In genomic region chr4:155170614-155171212, GRCm38 (mm10) we compare ENCODE assay signal across 16 mouse cellular contexts. TPM values are rescaled to one million over a fixed set of nuclear protein-coding genes. Genes with fewer than 3 reads are reported as not detected.
DNase-seq lines count a peak whose midpoint lies in the region; ATAC-seq and TF ChIP-seq lines count a peak whose summit lies in the region.
"Had no signal": no experiment of that assay in that cellular context is flagged by ENCODE, and none has a peak within 500 bp of the region (broad histone marks: within the 10 kb centered on the region; RNA-seq: fewer than 3 reads in every experiment).

No protein-coding gene starts in this region.

- no peak overlapping the region for H3K9ac ChIP-seq in heart, embryonic 15.5 days
- no peak overlapping the region for H3K9ac ChIP-seq in liver, embryonic 12.5 days
- no peak overlapping the region for H3K9ac ChIP-seq in embryonic facial prominence, embryonic 14.5 days (ENCODE audit: low read depth, low read length)
- H3K9ac ChIP-seq in forebrain, embryonic 13.5 days = no peak overlapping the region
- H3K9ac ChIP-seq: embryonic facial prominence, embryonic 12.5 days; neural tube, embryonic 12.5 days had no signal

- H3K27me3 ChIP-seq in heart, embryonic 15.5 days = no peaks in the 10 kb centered on the region
- H3K27me3 ChIP-seq in liver, embryonic 12.5 days (replicated peaks) = no peaks in the 10 kb centered on the region
- H3K27me3 ChIP-seq in embryonic facial prominence, embryonic 14.5 days (replicated peaks; ENCODE audit: control insufficient read depth, insufficient read depth, low read length) = no peaks in the 10 kb centered on the region
- H3K27me3 ChIP-seq in forebrain, embryonic 13.5 days = no peaks in the 10 kb centered on the region
- H3K27me3 ChIP-seq in cerebellum, adult 2 months (ENCODE audit: control insufficient read depth, insufficient read depth, low read length) = no peaks in the 10 kb centered on the region
- H3K27me3 ChIP-seq: embryonic facial prominence, embryonic 12.5 days; neural tube, embryonic 12.5 days; Patski had no signal

- no peak for TF ChIP-seq POLR2A in cerebellum, adult 2 months (IDR thresholded peaks at IDR 0.05; ENCODE audit: borderline replicate concordance, insufficient read depth, low read length)

- 0 out of 2 replicates have a peak overlapping the region, but pooled peaks have one; percentile 12 for H3K27ac ChIP-seq in heart, embryonic 15.5 days
- 0 out of 2 replicates have a peak overlapping the region, but pooled peaks have one; percentile 25 for H3K27ac ChIP-seq in liver, embryonic 12.5 days
- H3K27ac ChIP-seq in embryonic facial prominence, embryonic 14.5 days (replicated peaks; ENCODE audit: low read depth, low read length) = peak overlapping the region; percentile 49
- no peak overlapping the region for H3K27ac ChIP-seq in forebrain, embryonic 13.5 days
- no peak overlapping the region for H3K27ac ChIP-seq in cerebellum, adult 2 months (ENCODE audit: insufficient read depth, low read length)
- H3K27ac ChIP-seq: neural tube, embryonic 12.5 days had no signal

- no peaks in the 10 kb centered on the region for H3K36me3 ChIP-seq in heart, embryonic 15.5 days
- no peaks in the 10 kb centered on the region for H3K36me3 ChIP-seq in liver, embryonic 12.5 days
- H3K36me3 ChIP-seq in embryonic facial prominence, embryonic 14.5 days (ENCODE audit: control insufficient read depth, insufficient read depth, low read length) = no peaks in the 10 kb centered on the region
- H3K36me3 ChIP-seq in forebrain, embryonic 13.5 days (ENCODE audit: poor library complexity, severe bottlenecking) = no peaks in the 10 kb centered on the region
- H3K36me3 ChIP-seq: embryonic facial prominence, embryonic 12.5 days; neural tube, embryonic 12.5 days had no signal

- no peak for ATAC-seq in heart, embryonic 15.5 days (replicated peaks; ENCODE audit: insufficient number of reproducible peaks, insufficient read depth, low FRiP score, low read depth)
- no peak for ATAC-seq in liver, embryonic 12.5 days
- ATAC-seq in CD4-positive, CD25-positive, alpha-beta regulatory T cell, adult 4 months = peak; percentile 46
- ATAC-seq in embryonic facial prominence, embryonic 14.5 days (ENCODE audit: low read depth) = no peak
- ATAC-seq in forebrain, embryonic 13.5 days = no peak
- ATAC-seq: forebrain, embryonic 14.5 days; Patski had no signal

- 57% methylated on average over 8 of the region's 8 CpGs for WGBS in heart, embryonic 15.5 days
- 60% methylated on average over 8 of the region's 8 CpGs for WGBS in liver, embryonic 12.5 days (ENCODE audit: insufficient replicate concordance)
- 71% methylated on average over 8 of the region's 8 CpGs for WGBS in embryonic facial prominence, embryonic 14.5 days
- WGBS in forebrain, embryonic 13.5 days = 87% methylated on average over 8 of the region's 8 CpGs
- WGBS in cerebellum, adult 2 months = 36% methylated on average over 8 of the region's 8 CpGs

- no peak for DNase-seq in heart, adult 9 months (ENCODE audit: low spot score in 2 of 2)
- no peak for DNase-seq in liver
- DNase-seq in embryonic facial prominence, embryonic 14.5 days (ENCODE audit: low spot score) = no peak
- no peak for DNase-seq in cerebellum, adult 2 months
- DNase-seq: cerebellum, postnatal 14 days; thymus, adult 18-20 months had no signal

- no peak for TF ChIP-seq CTCF in cerebellum, adult 2 months (IDR thresholded peaks at IDR 0.05; ENCODE audit: borderline replicate concordance, insufficient read depth, low read depth, low read length)

- H3K9me3 ChIP-seq in heart, embryonic 15.5 days (replicated peaks) = no peaks in the 10 kb centered on the region
- H3K9me3 ChIP-seq in liver, embryonic 12.5 days (replicated peaks) = no peaks in the 10 kb centered on the region
- H3K9me3 ChIP-seq in embryonic facial prominence, embryonic 14.5 days (ENCODE audit: control insufficient read depth, low read length) = no peaks in the 10 kb centered on the region
- no peaks in the 10 kb centered on the region for H3K9me3 ChIP-seq in forebrain, embryonic 13.5 days (replicated peaks)
- H3K9me3 ChIP-seq: embryonic facial prominence, embryonic 12.5 days; neural tube, embryonic 12.5 days had no signal

- H3K4me2 ChIP-seq in heart, embryonic 15.5 days = peak overlapping the region; percentile 33; the same call in 1 of the 2 replicates
- H3K4me2 ChIP-seq in liver, embryonic 12.5 days = no peak overlapping the region
- H3K4me2 ChIP-seq in embryonic facial prominence, embryonic 14.5 days (ENCODE audit: low read depth, low read length) = no peak overlapping the region
- no peak overlapping the region for H3K4me2 ChIP-seq in forebrain, embryonic 13.5 days
- H3K4me2 ChIP-seq: embryonic facial prominence, embryonic 12.5 days; midbrain, embryonic 11.5 days; neural tube, embryonic 12.5 days had no signal

- H3K4me1 ChIP-seq in heart, embryonic 15.5 days (replicated peaks) = peaks cover 90% of the 10 kb centered on the region
- H3K4me1 ChIP-seq in liver, embryonic 12.5 days = peaks cover 58% of the 10 kb centered on the region
- peaks cover 69% of the 10 kb centered on the region for H3K4me1 ChIP-seq in embryonic facial prominence, embryonic 14.5 days (ENCODE audit: control insufficient read depth, insufficient read depth, low read length)
- H3K4me1 ChIP-seq in forebrain, embryonic 13.5 days = peaks cover 59% of the 10 kb centered on the region
- peaks cover 78% of the 10 kb centered on the region for H3K4me1 ChIP-seq in cerebellum, adult 2 months (ENCODE audit: control insufficient read depth, insufficient read depth, low read length)

- H3K4me3 ChIP-seq in heart, embryonic 15.5 days = no peak overlapping the region
- no peak overlapping the region for H3K4me3 ChIP-seq in liver, embryonic 12.5 days
- no peak overlapping the region for H3K4me3 ChIP-seq in embryonic facial prominence, embryonic 14.5 days (ENCODE audit: low read depth, low read length)
- H3K4me3 ChIP-seq in forebrain, embryonic 13.5 days = no peak overlapping the region
- H3K4me3 ChIP-seq in cerebellum, adult 2 months (replicated peaks; ENCODE audit: insufficient read depth, low read depth, low read length) = no peak overlapping the region
- H3K4me3 ChIP-seq: embryonic facial prominence, embryonic 12.5 days; layer of hippocampus, adult 2 months; neural tube, embryonic 12.5 days had no signal

RNA-seq across cellular contexts. Expression of gene Ski, which starts 51.7 kb away (rescaled TPM):
- polyA plus RNA-seq in heart, embryonic 15.5 days (2015; fragmentation: Nextera tagmentation; extraction: Ambion mirVana) = 11.0 and 13.6 TPM in 2 replicates
- polyA plus RNA-seq in liver, embryonic 12.5 days (2016; fragmentation: Nextera tagmentation; extraction: Ambion mirVana) = 3.5 and 3.8 TPM in 2 replicates
- polyA plus RNA-seq in CD4-positive, CD25-positive, alpha-beta regulatory T cell, adult 4 months (2017; shearing (Covaris generic)) = 10 to 100 TPM; 20.6 to 28.2 TPM
- 34.1 and 34.9 TPM in 2 replicates for polyA plus RNA-seq in embryonic facial prominence, embryonic 14.5 days (2014; fragmentation: Nextera tagmentation; extraction: Ambion mirVana)
- 11.3 and 12.0 TPM in 2 replicates for polyA plus RNA-seq in forebrain, embryonic 13.5 days (2015; fragmentation: Nextera tagmentation; extraction: Ambion mirVana)
- 87.2 and 106 TPM in 2 replicates for polyA plus RNA-seq in cerebellum, adult 2 months (2012; rRNA removed)

Comparison
In these comparisons a context has a peak if more than half of its experiments do, and no peak if none do; other contexts are left out.
1. H3K27ac ChIP-seq: peak in heart, embryonic 15.5 days (single experiment), liver, embryonic 12.5 days (single experiment) and embryonic facial prominence, embryonic 14.5 days (single experiment); none in forebrain, embryonic 13.5 days (single experiment) and cerebellum, adult 2 months (single experiment).